Mouse (Mus musculus) skeletal muscle tissue, postnatal 0 days (tissue): Measurements from ENCODE around the gene Gm39566. TPM values are rescaled to one million over a fixed set of nuclear protein-coding genes. Genes with fewer than 3 reads are reported as not detected.

Source experiments
- polyA plus RNA-seq: library from polyadenylated mRNA; unstranded; fragments of >200 nt; fragmentation: Nextera tagmentation; extraction: Ambion mirVana; gene quantifications from 2 replicates; pipeline ENCODE4 v1.2.1, GENCODE M21; 2015

Gm39566 gene
- polyA plus RNA-seq = not detected in 2 replicates

DNA sequence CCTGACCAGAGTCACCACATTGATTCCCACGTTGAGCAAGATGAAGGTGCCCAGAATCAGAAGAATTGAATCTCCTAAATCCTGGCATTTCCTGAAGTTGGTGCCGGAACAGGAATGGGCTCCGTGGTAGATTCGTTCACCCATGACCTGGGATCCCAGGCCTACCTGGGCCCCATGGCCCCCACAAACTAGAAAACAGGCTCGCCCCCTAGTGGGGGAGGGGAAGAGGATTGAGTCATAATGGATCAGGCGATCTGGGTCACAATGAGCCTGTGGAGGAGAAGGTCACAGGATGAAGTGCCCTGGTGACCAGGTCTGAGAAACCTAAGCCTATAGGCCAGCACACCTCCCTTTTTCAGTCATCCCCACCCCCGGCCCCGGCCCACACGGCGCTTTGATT lies at the start of gene Gm39566:
Gene Gm39566, minus strand, starts transcription at position 144 of the 400 bp plus-strand sequence.

DNA sequence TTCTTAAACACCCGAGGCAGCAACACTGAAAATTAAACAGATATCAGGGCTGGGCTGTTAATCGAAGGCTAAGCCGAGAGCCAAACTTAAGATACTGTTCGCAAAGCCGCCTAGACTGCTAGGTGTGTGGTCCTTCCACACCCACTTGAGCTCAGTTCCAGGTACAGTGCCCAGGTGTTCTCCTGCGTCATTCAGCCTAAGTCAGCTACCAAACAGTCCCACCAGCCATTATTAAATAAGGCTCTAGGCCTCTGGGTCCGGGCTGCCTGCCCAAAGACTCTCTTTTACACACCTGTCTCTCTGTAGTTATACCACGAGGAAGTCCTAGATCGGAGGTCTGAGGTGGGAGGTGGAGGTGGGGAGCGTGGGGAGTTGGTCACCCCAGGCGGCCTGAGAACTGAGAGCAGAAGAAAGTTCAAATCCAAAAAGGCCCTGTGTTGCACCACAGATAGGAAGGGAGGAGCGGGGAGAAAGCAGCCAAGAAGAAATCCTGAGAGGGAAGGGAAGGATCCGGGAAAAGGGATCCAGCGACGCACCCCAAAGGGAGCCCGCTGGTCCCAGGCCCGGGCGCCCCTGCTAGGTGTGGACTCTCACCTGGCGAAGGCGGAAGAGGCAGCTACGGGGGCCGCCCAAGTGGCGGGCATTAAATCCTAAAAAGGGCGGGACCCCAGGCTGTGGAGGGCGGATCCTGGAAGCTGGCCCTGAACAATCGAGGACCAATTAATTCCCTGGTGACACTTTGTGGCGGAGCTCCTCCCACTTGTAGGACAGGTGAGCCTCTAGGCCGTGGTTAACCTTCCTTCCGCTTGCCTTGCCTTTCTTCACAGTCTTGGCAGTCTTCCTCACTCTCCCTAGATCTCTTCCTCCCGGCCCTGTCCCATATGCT lies 43.3 kb upstream of the Gm39566 start, which contains the start of gene Tnk1:
Gene Tnk1, minus strand, starts transcription at position 618 of the 886 bp plus-strand sequence.

DNA sequence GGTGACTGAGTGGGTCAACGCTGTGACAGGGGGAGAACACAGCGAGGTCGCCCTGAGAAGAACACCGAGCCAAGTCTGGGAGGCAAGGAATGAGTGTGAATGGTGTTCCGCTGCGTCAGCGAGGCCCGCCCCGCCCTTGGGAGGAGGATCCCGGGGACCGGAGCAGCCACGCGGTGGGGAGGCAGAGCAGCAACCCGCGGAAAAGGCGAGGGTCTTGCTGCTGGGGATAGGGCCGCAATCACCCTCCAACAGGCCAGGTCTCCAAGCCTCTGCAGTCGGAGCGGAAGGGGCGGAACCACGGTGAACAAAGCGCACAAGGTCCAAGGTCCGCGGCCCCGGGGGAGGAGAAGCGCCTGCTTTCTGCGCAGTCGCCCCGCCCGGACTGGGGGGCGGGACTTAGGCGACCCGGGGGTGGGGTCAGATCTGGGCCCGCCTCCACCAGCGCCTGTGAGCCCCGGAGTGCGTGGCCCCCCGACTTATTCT lies 31.1 kb upstream of the Gm39566 start, which contains the start of gene Plscr3:
Gene Plscr3, plus strand, starts transcription at position 179 of the 483 bp plus-strand sequence.

DNA sequence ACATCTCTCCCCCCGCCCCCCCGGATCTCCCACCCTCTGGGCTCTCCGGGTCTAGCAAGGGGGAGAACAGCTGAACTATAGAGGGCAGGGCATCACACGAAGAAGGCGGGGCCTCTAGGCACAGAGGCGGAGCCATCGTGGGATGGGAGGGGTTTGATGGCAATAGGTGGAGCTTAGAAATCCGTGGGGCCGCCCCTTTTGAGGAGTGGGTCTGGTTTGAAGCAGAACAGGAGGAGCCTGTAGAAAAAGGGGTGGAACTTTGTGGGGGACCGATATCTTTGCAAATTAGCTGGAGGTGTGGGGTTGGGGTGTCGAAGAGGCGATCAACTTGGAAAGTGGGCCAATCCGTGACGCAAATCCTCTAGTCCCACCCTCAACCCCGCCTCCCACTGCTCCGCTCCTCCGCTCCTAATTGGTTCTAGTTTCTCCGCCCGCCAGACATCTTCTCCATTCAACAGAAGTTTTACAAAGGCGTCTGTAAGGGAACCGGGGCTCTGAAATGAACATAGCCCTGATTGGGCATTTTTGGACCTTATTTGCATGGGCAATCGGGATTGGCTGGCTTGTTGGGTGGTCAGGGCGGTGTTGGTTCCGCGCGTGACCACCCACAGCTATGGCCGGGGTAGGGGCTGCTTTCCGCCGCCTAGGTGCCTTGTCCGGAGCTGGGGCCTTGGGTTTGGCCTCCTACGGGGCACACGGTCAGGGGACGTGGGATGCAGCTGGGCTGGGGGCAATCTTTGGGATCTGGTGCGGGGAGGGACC lies 23.0 kb upstream of the Gm39566 start, which contains the start of gene Tmem256:
Gene Tmem256, plus strand, starts transcription at position 563 of the 762 bp plus-strand sequence.

DNA sequence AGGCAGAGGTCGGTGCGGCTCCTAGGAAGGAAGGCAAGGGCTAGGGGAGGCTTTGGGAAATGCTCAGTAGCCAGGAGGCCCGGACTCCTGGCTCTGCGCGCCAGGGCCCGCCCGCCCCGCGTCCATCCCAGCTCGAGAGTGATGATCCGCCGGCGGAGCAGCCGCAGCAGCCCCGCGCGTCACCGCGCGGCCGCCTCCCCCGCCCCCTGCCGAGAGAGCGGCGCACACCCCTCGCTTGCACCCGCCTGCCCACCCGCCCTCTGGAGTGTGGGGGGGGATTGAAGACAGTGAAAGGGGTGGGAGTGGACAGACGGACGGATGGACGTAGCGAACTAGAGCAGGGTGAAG lies 22.5 kb upstream of the Gm39566 start, which contains the start of gene Nlgn2:
Gene Nlgn2, minus strand, starts transcription at position 181 of the 348 bp plus-strand sequence.

DNA sequence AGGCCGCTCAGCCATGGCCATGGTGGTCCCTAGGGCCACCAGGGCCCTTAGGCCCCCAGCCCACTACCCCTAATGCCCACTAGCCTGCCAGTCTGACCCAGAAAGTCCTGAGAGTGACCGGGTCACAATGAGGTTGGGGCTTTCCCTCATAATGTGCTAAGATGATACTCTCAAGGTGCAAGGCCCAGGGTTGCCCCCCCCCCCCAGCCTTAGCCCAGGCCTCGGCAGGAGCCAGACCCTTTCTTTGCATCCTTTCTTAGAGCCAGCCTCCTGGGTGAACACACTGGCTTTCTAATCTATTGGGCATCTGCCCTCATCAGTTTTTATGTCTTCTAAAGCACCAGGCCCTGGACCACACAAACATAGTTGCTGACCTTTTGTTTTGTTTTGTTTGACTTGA lies 7.0 kb upstream of the Gm39566 start, which contains the start of gene Spem1:
Gene Spem1, minus strand, starts transcription at position 101 of the 400 bp plus-strand sequence.

DNA sequence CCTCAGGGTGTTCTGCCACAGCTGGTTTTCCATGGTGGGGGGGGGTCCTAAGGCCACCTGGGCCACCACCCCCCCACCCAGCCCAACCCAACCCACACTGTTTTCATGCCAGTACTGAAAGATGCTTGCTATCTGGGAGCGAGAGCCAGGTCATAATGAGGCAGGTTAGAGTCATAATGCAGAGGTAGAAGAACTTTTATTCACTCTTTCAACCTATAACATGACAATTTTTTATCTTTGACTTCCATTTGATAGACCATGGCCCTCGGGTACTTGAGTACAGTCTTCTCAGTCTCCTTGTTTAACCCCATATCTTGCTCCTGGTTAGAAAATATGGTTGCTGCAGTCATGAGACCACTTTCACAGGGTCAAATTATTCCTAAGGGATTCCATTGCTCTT lies 3.3 kb upstream of the Gm39566 start, which contains the start of gene Spem2:
Gene Spem2, minus strand, starts transcription at position 101 of the 400 bp plus-strand sequence.

DNA sequence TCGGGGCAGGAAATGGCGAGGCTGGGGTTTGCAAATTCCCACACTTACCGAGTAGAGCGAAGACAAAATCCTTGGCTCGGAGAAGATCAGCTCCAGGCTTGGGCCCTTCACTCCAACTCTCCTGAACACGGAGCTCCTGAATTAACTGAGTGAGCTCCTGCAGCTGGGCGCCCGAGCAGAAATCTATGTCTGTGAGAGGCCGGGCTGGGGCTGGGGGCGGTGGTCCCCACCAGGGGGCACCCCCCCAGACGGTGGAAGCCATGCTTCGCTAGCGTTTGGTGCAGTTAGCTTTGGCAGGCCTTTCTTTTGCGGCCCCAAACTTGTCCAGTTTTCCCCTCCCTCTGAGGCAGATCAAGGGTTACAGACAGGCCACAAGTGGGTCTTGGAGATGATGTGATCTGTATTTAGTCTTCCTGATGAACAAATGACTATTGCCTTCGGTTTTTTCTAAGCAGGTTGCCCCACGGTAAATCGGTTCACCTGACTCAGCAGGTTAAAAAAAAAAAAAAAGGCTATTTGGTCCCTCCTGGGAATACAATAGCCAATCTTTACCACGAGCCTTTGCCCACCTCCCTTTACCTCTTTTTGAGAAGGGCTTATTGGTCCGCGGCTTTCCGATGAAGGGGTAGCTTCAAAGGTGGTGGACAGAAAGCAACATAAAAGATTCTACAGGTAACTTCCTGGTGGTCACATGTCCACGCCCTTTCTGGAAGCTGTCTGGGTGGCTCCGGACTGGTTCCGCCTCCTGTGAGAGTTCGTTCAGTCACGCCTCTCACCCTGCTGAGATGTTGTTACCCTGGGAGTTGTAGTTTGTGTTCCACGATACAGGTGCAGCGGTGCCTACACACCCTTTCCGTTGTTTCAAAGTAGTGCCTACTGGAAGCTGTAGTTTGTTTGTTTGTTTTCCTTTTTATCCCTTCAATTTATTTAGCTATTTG lies 9.9 kb downstream of the Gm39566 start, which contains the start of gene Tmem102:
Gene Tmem102, minus strand, starts transcription at position 653 of the 938 bp plus-strand sequence.

DNA sequence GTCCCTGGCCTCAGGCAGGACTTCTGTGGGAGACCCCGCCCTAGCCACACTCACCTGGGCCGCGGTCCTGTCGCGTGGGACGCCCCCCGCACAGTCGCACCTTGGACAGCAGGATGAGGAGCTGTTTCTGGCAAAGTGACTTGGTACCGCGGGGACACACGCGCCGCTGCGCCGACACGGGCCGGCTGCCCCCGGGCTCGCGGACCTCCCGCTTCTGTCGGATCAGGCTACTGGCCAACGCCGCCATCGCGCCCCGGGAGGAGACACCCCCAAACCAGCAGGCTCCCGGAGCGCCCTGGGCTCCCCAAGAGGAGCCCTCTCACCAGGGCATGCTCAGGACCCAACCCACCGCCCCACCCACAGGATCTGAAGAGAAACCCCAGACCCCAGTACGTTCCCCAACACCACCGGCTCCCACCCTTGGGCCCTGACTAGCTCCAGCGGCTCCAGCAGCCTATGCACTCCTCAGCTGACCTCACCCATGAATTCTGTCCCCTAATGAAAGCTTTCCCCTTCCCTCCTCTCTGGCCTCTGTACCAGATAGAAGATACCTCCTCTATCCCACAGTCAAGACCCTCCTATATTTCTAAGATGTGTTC lies 13.6 kb downstream of the Gm39566 start, which contains the start of gene Fgf11:
Gene Fgf11, minus strand, starts transcription at position 479 of the 599 bp plus-strand sequence.

DNA sequence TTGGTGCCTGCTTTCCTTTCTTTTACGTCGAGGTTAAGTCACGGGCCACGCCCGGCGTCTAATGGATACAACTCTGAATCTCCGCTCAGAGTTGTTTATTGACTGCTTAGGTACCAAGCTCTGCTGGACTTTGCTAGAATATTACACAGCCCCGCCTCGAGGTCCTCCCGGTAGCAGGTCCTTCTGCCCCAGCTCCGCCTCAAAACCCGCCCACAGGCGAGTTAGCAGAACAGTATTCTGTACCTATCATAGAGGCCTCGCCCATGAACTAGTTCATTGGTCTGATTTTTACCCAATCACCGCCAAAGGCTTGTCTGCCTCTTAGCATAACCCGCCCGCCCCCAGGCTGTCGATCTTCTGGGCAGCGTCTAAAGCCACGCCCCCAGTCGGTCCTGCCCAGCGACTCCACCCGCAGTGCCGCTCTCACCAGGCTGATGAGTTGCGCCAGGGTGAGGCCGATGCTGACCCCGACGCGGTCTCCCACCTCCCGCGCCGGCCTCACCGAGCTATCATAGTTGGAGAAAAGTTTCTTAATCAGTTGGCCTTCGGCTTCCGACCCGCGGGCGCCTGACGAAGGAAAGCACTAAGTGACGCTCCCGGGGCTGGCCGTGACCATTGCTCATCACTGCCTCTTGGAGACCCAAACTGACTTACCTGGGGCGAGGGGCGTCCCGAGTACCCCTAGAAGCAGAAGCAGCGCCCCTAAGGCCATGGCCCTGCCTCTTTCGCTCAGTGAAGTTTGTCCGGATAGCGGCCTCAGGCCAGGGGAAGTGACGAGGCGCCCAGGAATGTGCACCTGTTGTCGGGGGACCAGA lies 19.7 kb downstream of the Gm39566 start, which contains the start of gene Chrnb1:
Gene Chrnb1, minus strand, starts transcription at position 776 of the 815 bp plus-strand sequence.

DNA sequence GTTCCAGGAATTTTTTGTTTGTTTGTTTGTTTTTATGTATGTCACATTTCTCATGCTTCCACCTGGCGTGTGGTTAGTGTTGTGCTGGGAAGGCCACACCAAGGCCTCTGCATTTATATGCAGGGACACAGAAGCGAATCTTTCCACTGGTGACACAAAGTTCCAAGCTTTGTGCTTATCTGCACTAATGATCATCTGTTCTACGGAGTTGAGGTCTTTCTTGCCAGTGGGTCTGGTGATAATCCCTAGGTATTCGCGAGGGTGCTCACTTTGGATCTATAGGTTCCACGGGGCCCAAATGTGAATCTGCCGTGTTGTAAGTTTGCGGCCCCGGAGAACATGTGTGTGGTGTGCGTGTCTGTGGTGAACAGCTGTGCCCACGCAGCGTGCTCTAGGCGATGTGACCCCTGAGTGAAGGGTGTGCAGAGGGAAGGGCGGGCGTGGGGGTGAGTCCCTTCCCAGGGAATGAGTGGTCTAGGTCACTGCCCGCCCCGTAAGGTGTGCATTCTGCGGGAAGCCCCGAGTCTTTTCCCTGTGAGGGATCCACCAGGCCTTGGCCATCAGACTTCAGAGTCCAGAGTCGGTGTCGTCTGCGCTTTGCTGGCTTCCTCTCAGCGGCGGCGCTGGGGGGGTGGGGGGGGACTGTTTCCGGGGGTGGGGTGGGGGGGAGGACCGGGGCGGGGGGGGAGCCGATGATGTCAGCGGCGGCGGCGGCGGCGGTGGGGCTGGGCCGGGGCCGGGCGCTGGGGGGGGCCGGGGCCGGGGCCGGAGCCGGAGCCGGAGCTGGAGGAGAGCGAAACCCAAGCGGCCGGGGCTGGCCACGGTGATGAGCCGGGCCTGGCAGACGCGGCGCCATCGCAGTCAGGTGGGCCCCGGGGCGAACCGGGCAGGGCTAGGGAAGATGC lies 49.6 kb downstream of the Gm39566 start, which contains the start of gene Zbtb4:
Gene Zbtb4, plus strand, starts transcription at position 692 of the 905 bp plus-strand sequence.

DNA sequence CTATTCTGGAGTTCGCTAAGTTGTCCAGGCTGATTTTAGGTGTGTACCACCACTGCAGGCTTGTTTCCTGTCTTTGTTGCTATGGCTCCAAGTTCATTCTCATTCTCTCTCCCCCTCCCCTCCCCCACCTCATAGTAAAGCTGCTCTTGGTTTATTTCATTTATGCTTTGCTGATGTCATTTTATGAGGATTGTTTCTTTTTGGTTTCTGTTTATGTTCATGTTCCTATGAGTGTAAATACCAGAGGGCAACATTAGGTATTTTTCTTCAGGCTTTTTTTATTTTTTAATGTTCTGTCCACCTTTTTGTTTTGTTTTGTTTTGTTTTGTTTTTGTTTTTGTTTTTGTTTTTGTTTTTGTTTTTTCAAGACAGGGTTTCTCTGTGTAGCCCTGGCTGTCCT lies 53.2 kb downstream of the Gm39566 start, which contains the start of gene Slc35g3:
Gene Slc35g3, minus strand, starts transcription at position 101 of the 400 bp plus-strand sequence.

Other genes with a start within 250 kb of the Gm39566 start
- 5.3 and 7.8 TPM in 2 replicates for gene Wrap53, start 235.0 kb downstream of the Gm39566 start, polyA plus RNA-seq
- 34.5 and 37.5 TPM in 2 replicates for gene Trp53, start 234.9 kb downstream of the Gm39566 start, polyA plus RNA-seq
- gene Atp1b2, start 209.4 kb downstream of the Gm39566 start, polyA plus RNA-seq = 74.2 and 78.6 TPM in 2 replicates
- 0.45 and 0.63 TPM in 2 replicates for gene Shbg, start 197.4 kb downstream of the Gm39566 start, polyA plus RNA-seq
- gene Sat2, start 193.3 kb downstream of the Gm39566 start, polyA plus RNA-seq = 12.4 and 15.9 TPM in 2 replicates
- gene Fxr2, start 182.3 kb downstream of the Gm39566 start, polyA plus RNA-seq = 19.9 and 21.3 TPM in 2 replicates
- gene Sox15, start 160.0 kb downstream of the Gm39566 start, polyA plus RNA-seq = 0.16 TPM in 1 of 2 replicates, not detected in the other
- gene Mpdu1, start 152.7 kb downstream of the Gm39566 start, polyA plus RNA-seq = 29.7 and 47.4 TPM in 2 replicates
- 16.2 and 25.5 TPM in 2 replicates for gene Cd68, start 149.1 kb downstream of the Gm39566 start, polyA plus RNA-seq
- 167 and 224 TPM in 2 replicates for gene Eif4a1, start 142.9 kb downstream of the Gm39566 start, polyA plus RNA-seq
- gene Senp3, start 133.2 kb downstream of the Gm39566 start, polyA plus RNA-seq = 26.4 and 29.2 TPM in 2 replicates
- gene Tnfsf13, start 129.5 kb downstream of the Gm39566 start, polyA plus RNA-seq = 0.65 and 0.67 TPM in 2 replicates
- 11.5 and 13.1 TPM in 2 replicates for gene Tnfsf12, start 119.4 kb downstream of the Gm39566 start, polyA plus RNA-seq
- 5.9 and 6.9 TPM in 2 replicates for gene Tnfsfm13, start 119.2 kb downstream of the Gm39566 start, polyA plus RNA-seq
- gene Polr2a, start 56.7 kb downstream of the Gm39566 start, polyA plus RNA-seq = 9.3 and 10.3 TPM in 2 replicates
- gene Slc35g3, start 53.3 kb downstream of the Gm39566 start, polyA plus RNA-seq = not detected in 2 replicates
- gene Zbtb4, start 49.4 kb downstream of the Gm39566 start, polyA plus RNA-seq = 2.5 and 2.9 TPM in 2 replicates
- 79.0 and 95.8 TPM in 2 replicates for gene Chrnb1, start 19.4 kb downstream of the Gm39566 start, polyA plus RNA-seq
- gene Fgf11, start 13.4 kb downstream of the Gm39566 start, polyA plus RNA-seq = 1.5 and 2.2 TPM in 2 replicates
- 0.31 and 0.45 TPM in 2 replicates for gene Tmem102, start 9.7 kb downstream of the Gm39566 start, polyA plus RNA-seq
- not detected in 2 replicates for gene Spem2, start 3.2 kb upstream of the Gm39566 start, polyA plus RNA-seq
- not detected in 2 replicates for gene Spem1, start 6.9 kb upstream of the Gm39566 start, polyA plus RNA-seq
- 2.1 TPM in 2 replicates for gene Nlgn2, start 22.5 kb upstream of the Gm39566 start, polyA plus RNA-seq
- gene Tmem256, start 23.2 kb upstream of the Gm39566 start, polyA plus RNA-seq = 242 and 272 TPM in 2 replicates
- gene Plscr3, start 31.1 kb upstream of the Gm39566 start, polyA plus RNA-seq = 36.6 and 44.6 TPM in 2 replicates
- 0.09 and 0.46 TPM in 2 replicates for gene Tnk1, start 43.4 kb upstream of the Gm39566 start, polyA plus RNA-seq
- gene Tmem95, start 62.7 kb upstream of the Gm39566 start, polyA plus RNA-seq = not detected in 2 replicates
- 2.6 and 3.6 TPM in 2 replicates for gene Kctd11, start 66.1 kb upstream of the Gm39566 start, polyA plus RNA-seq
- gene Acap1, start 80.2 kb upstream of the Gm39566 start, polyA plus RNA-seq = 0.34 and 0.46 TPM in 2 replicates
- 1.8 and 2.4 TPM in 2 replicates for gene 2810408A11Rik, start 85.7 kb upstream of the Gm39566 start, polyA plus RNA-seq
- gene Neurl4, start 85.8 kb upstream of the Gm39566 start, polyA plus RNA-seq = 3.0 and 3.3 TPM in 2 replicates
- 41.9 and 42.1 TPM in 2 replicates for gene Gps2, start 98.6 kb upstream of the Gm39566 start, polyA plus RNA-seq
- 952 and 1,117 TPM in 2 replicates for gene Eif5a, start 106.7 kb upstream of the Gm39566 start, polyA plus RNA-seq
- 0.78 and 0.85 TPM in 2 replicates for gene Ybx2, start 120.5 kb upstream of the Gm39566 start, polyA plus RNA-seq
- gene Slc2a4, start 132.9 kb upstream of the Gm39566 start, polyA plus RNA-seq = 128 and 138 TPM in 2 replicates
- 0.23 and 0.57 TPM in 2 replicates for gene Cldn7, start 149.5 kb upstream of the Gm39566 start, polyA plus RNA-seq
- 42.1 and 46.1 TPM in 2 replicates for gene Ctdnep1, start 165.9 kb upstream of the Gm39566 start, polyA plus RNA-seq
- 86.0 and 92.4 TPM in 2 replicates for gene Elp5, start 167.2 kb upstream of the Gm39566 start, polyA plus RNA-seq
- gene Gabarap, start 175.8 kb upstream of the Gm39566 start, polyA plus RNA-seq = 320 and 389 TPM in 2 replicates
- gene Phf23, start 180.5 kb upstream of the Gm39566 start, polyA plus RNA-seq = 31.1 and 33.7 TPM in 2 replicates
- gene Dvl2, start 185.3 kb upstream of the Gm39566 start, polyA plus RNA-seq = 11.2 and 11.8 TPM in 2 replicates
- gene Acadvl, start 200.1 kb upstream of the Gm39566 start, polyA plus RNA-seq = 311 and 331 TPM in 2 replicates
- gene Dlg4, start 201.6 kb upstream of the Gm39566 start, polyA plus RNA-seq = 3.3 and 5.3 TPM in 2 replicates
- 0.13 and 0.21 TPM in 2 replicates for gene Asgr1, start 238.8 kb upstream of the Gm39566 start, polyA plus RNA-seq